Mouse (Mus musculus): ENCODE data around the gene Otub1. TPM values are rescaled to one million over a fixed set of nuclear protein-coding genes. Genes with fewer than 3 reads are reported as not detected.

Otub1 gene
- polyA plus RNA-seq, 1 experiment from 2014 or later = 255 TPM

- Histone ChIP-seq H3K4me2 (ENCODE audit: low read depth) (no peak overlapping the region), H3K9me3 (ENCODE audit: control insufficient read depth, low read length) (no peaks in the 10 kb centered on the region), H3K27ac (ENCODE audit: low read depth, low read length) (no peak overlapping the region), H3K4me3 (ENCODE audit: low read depth, low read length) (no peak overlapping the region), H3K4me1 (ENCODE audit: control insufficient read depth, insufficient read depth, low read length) (peaks cover 1% of the 10 kb centered on the region), H3K36me3 (ENCODE audit: control insufficient read depth, insufficient read depth, low read length) (peaks cover 10% of the 10 kb centered on the region; the same call in 1 of the 2 replicates), H3K27me3 (ENCODE audit: control insufficient read depth, insufficient read depth, low read length) (no peaks in the 10 kb centered on the region), H3K9ac (ENCODE audit: low read length) (no peak overlapping the region)
- peak; percentile 77 for DNase-seq (ENCODE audit: low spot score)
- 63% methylated on average over 8 of the region's 8 CpGs for WGBS
- peak; percentile 76; the same call in 1 of the 2 replicates for ATAC-seq (ENCODE audit: insufficient read depth, low FRiP score, low TSS enrichment)
Measured at GRCm38 (mm10) chr19:7234537-7235221, 28.6 kb upstream of the Otub1 start.

GRCm38 (mm10) chr19:7226511-7226914 lies 20.4 kb upstream of the Otub1 start:
- H3K36me3 ChIP-seq (ENCODE audit: control insufficient read depth, insufficient read depth, low read length) = peaks cover 21% of the 10 kb centered on the region
- no peak overlapping the region for H3K4me2 ChIP-seq (ENCODE audit: low read depth)
- H3K9ac ChIP-seq (ENCODE audit: low read length) = no peak overlapping the region
- H3K4me1 ChIP-seq (ENCODE audit: control insufficient read depth, insufficient read depth, low read length) = no peaks in the 10 kb centered on the region
- WGBS = 86% methylated on average over 6 of the region's 6 CpGs
- ATAC-seq (ENCODE audit: insufficient read depth, low FRiP score, low TSS enrichment) (no peak), DNase-seq (ENCODE audit: low spot score) (no peak)
- no peak overlapping the region for H3K4me3 ChIP-seq (ENCODE audit: low read depth, low read length)
- H3K27ac ChIP-seq (ENCODE audit: low read depth, low read length) = no peak overlapping the region
- no peaks in the 10 kb centered on the region for H3K27me3 ChIP-seq (ENCODE audit: control insufficient read depth, insufficient read depth, low read length)
- H3K9me3 ChIP-seq (ENCODE audit: control insufficient read depth, low read length) = no peaks in the 10 kb centered on the region

- Histone ChIP-seq H3K4me2 (ENCODE audit: low read depth) (no peak overlapping the region), H3K4me3 (ENCODE audit: low read depth, low read length) (no peak overlapping the region), H3K4me1 (ENCODE audit: control insufficient read depth, insufficient read depth, low read length) (no peaks in the 10 kb centered on the region), H3K27ac (ENCODE audit: low read depth, low read length) (no peak overlapping the region), H3K9me3 (ENCODE audit: control insufficient read depth, low read length) (no peaks in the 10 kb centered on the region), H3K27me3 (ENCODE audit: control insufficient read depth, insufficient read depth, low read length) (no peaks in the 10 kb centered on the region), H3K36me3 (ENCODE audit: control insufficient read depth, insufficient read depth, low read length) (peaks cover 20% of the 10 kb centered on the region), H3K9ac (ENCODE audit: low read length) (no peak overlapping the region)
- DNase-seq (ENCODE audit: low spot score) (no peak), ATAC-seq (ENCODE audit: insufficient read depth, low FRiP score, low TSS enrichment) (no peak)
- 90% methylated on average over 9 of the region's 9 CpGs for WGBS
Measured at GRCm38 (mm10) chr19:7225096-7225690, 19.1 kb upstream of the Otub1 start.

GRCm38 (mm10) chr19:7224253-7224652 lies 18.1 kb upstream of the Otub1 start:
- 93% methylated on average over 3 of the region's 3 CpGs for WGBS
- ATAC-seq (ENCODE audit: insufficient read depth, low FRiP score, low TSS enrichment) (no peak), DNase-seq (ENCODE audit: low spot score) (no peak)
- H3K9me3 ChIP-seq (ENCODE audit: control insufficient read depth, low read length) = no peaks in the 10 kb centered on the region
- H3K36me3 ChIP-seq (ENCODE audit: control insufficient read depth, insufficient read depth, low read length) = peaks cover 11% of the 10 kb centered on the region
- H3K27me3 ChIP-seq (ENCODE audit: control insufficient read depth, insufficient read depth, low read length) = no peaks in the 10 kb centered on the region
- H3K4me1 ChIP-seq (ENCODE audit: control insufficient read depth, insufficient read depth, low read length) = no peaks in the 10 kb centered on the region
- H3K27ac ChIP-seq (ENCODE audit: low read depth, low read length) = no peak overlapping the region
- H3K4me3 ChIP-seq (ENCODE audit: low read depth, low read length) = no peak overlapping the region
- no peak overlapping the region for H3K4me2 ChIP-seq (ENCODE audit: low read depth)
- no peak overlapping the region for H3K9ac ChIP-seq (ENCODE audit: low read length)

GRCm38 (mm10) chr19:7223488-7223887 lies 17.4 kb upstream of the Otub1 start:
- DNase-seq (ENCODE audit: low spot score) (no peak), ATAC-seq (ENCODE audit: insufficient read depth, low FRiP score, low TSS enrichment) (no peak)

GRCm38 (mm10) chr19:7222196-7222595 lies 16.1 kb upstream of the Otub1 start:
- 89% methylated on average over 6 of the region's 6 CpGs for WGBS
- Histone ChIP-seq H3K27me3 (ENCODE audit: control insufficient read depth, insufficient read depth, low read length) (no peaks in the 10 kb centered on the region), H3K9me3 (ENCODE audit: control insufficient read depth, low read length) (no peaks in the 10 kb centered on the region), H3K27ac (ENCODE audit: low read depth, low read length) (no peak overlapping the region), H3K4me1 (ENCODE audit: control insufficient read depth, insufficient read depth, low read length) (no peaks in the 10 kb centered on the region), H3K36me3 (ENCODE audit: control insufficient read depth, insufficient read depth, low read length) (peaks cover 3% of the 10 kb centered on the region; the same call in 1 of the 2 replicates), H3K9ac (ENCODE audit: low read length) (no peak overlapping the region), H3K4me3 (ENCODE audit: low read depth, low read length) (no peak overlapping the region), H3K4me2 (ENCODE audit: low read depth) (no peak overlapping the region)
- ATAC-seq (ENCODE audit: insufficient read depth, low FRiP score, low TSS enrichment) = no peak
- DNase-seq (ENCODE audit: low spot score) = no peak

More at GRCm38 (mm10) chr19:7223488-7223887, 17.4 kb upstream of the Otub1 start:
- Histone ChIP-seq H3K36me3 (ENCODE audit: control insufficient read depth, insufficient read depth, low read length) (peaks cover 8% of the 10 kb centered on the region; the same call in 1 of the 2 replicates), H3K27ac (ENCODE audit: low read depth, low read length) (no peak overlapping the region), H3K9me3 (ENCODE audit: control insufficient read depth, low read length) (no peaks in the 10 kb centered on the region), H3K4me1 (ENCODE audit: control insufficient read depth, insufficient read depth, low read length) (no peaks in the 10 kb centered on the region), H3K4me3 (ENCODE audit: low read depth, low read length) (no peak overlapping the region), H3K27me3 (ENCODE audit: control insufficient read depth, insufficient read depth, low read length) (no peaks in the 10 kb centered on the region), H3K9ac (ENCODE audit: low read length) (no peak overlapping the region), H3K4me2 (ENCODE audit: low read depth) (no peak overlapping the region)

GRCm38 (mm10) chr19:7218753-7219152 lies 12.6 kb upstream of the Otub1 start:
- ATAC-seq (ENCODE audit: insufficient read depth, low FRiP score, low TSS enrichment) = no peak
- H3K4me1 ChIP-seq (ENCODE audit: control insufficient read depth, insufficient read depth, low read length) = peaks cover 7% of the 10 kb centered on the region
- WGBS = 94% methylated on average over 5 of the region's 5 CpGs
- no peak overlapping the region for H3K4me3 ChIP-seq (ENCODE audit: low read depth, low read length)
- H3K4me2 ChIP-seq (ENCODE audit: low read depth) = no peak overlapping the region
- no peak overlapping the region for H3K27ac ChIP-seq (ENCODE audit: low read depth, low read length)
- no peaks in the 10 kb centered on the region for H3K27me3 ChIP-seq (ENCODE audit: control insufficient read depth, insufficient read depth, low read length)
- DNase-seq (ENCODE audit: low spot score) = no peak
- H3K9me3 ChIP-seq (ENCODE audit: control insufficient read depth, low read length) = no peaks in the 10 kb centered on the region
- no peak overlapping the region for H3K9ac ChIP-seq (ENCODE audit: low read length)
- peaks cover 9% of the 10 kb centered on the region for H3K36me3 ChIP-seq (ENCODE audit: control insufficient read depth, insufficient read depth, low read length)

GRCm38 (mm10) chr19:7217926-7218267 lies 11.8 kb upstream of the Otub1 start:
- ATAC-seq (ENCODE audit: insufficient read depth, low FRiP score, low TSS enrichment) = peak; percentile 42
- WGBS = 13% methylated on average over 6 of the region's 6 CpGs
- H3K4me3 ChIP-seq (ENCODE audit: low read depth, low read length) = peak overlapping the region; percentile 83
- H3K27me3 ChIP-seq (ENCODE audit: control insufficient read depth, insufficient read depth, low read length) = no peaks in the 10 kb centered on the region
- peaks cover 7% of the 10 kb centered on the region for H3K4me1 ChIP-seq (ENCODE audit: control insufficient read depth, insufficient read depth, low read length)
- DNase-seq (ENCODE audit: low spot score) = no peak
- H3K4me2 ChIP-seq (ENCODE audit: low read depth) = peak overlapping the region; percentile 58
- no peaks in the 10 kb centered on the region for H3K9me3 ChIP-seq (ENCODE audit: control insufficient read depth, low read length)
- no peak overlapping the region for H3K27ac ChIP-seq (ENCODE audit: low read depth, low read length)
- H3K36me3 ChIP-seq (ENCODE audit: control insufficient read depth, insufficient read depth, low read length) = peaks cover 10% of the 10 kb centered on the region
- peak overlapping the region; percentile 41 for H3K9ac ChIP-seq (ENCODE audit: low read length)

Measured in neural tube, embryonic 11.5 days (tissue).